Mouse (Mus musculus) hematopoietic stem cell, adult 5-6 weeks (primary cell): ENCODE results near the gene Adamtsl1. TPM values are rescaled to one million over a fixed set of nuclear protein-coding genes. Genes with fewer than 3 reads are reported as not detected.

Experiments
- ATAC-seq, 2 experiments: fragments of 125-278 bp in 1 of 2; replicated peaks in 1 of 2; 2 replicates each; pipeline ENCODE4 v1.8.0; 2016 to 2017; ENCODE audit warnings: inconsistent platforms in 2 of 2, mild to moderate bottlenecking in 2 of 2, moderate number of reproducible peaks in 2 of 2, low read depth in 1 of 2, moderate TSS enrichment in 1 of 2; ENCODE audit not compliant: low FRiP score in 2 of 2, poor library complexity in 2 of 2, severe bottlenecking in 2 of 2, insufficient read depth in 1 of 2, low TSS enrichment in 1 of 2
- total RNA-seq: library from RNA; stranded (forward); fragments of 172-1452, 232-1000 nt; gene quantifications from 2 replicates; pipeline ENCODE4 v1.2.3, GENCODE M21; 2017

Adamtsl1 gene
- total RNA-seq, 1 experiment from 2014 or later: not detected

DNA sequence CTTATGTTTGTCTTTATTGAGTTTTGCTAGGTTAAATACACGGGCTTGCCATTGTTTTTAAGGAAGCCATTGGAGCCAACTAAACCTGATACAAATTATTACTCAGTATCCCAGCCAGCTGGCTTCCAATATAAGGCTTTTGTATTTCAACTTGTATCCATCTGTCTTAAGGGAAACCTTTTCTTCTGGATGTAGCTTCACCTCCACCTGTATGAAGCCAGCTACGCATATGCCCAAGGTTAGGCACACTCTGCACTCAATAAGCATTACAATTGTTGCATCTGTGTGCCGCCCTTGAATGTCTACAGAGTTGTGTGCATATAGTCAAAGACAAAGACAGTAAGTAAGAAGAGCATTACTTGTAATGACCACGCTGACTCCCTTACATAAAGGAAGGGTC is 835.4 kb downstream of the Adamtsl1 start:
- ATAC-seq: no peak

GRCm38 (mm10) chr4:86352121-86352520 is 838.1 kb downstream of the Adamtsl1 start:
- ATAC-seq: no peak

DNA sequence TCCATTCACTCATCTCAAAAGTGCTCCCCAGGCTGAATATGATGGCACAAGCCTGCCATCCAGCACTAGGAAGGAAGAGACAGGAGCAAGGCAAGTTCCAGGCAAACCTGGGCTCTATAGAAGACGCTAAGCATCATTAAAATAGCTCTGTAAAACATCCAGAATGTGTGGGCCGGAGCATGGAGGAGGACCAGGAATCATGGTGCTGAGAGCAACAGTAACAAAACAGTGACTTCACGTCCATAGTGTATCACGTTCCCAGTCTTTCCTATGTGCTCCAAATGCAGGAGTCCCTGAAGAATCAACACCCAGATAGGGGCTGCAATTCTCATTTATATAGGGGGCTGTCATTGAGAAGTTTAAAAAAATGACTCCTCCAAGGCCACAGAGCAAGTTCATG is 839.6 kb downstream of the Adamtsl1 start:
- no peak for ATAC-seq

DNA sequence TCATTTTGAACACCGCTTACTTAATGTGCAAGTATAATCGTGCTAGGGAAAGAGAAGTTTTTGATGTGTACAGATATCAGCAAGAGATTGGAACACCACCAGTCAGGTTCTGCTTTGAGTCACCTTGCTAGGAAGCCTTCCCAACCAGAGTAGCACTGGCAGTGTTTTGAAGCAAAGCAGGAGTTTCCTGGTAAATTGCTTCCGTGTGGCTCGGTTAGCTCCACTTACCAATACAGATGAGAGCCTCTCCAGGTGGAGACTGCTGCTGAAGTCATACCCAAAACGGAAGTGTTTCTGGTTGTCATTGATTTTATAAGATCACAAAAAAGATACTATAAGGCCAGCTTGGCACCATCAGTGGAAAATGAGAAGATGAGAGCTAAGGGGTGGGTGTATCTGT is 845.4 kb downstream of the Adamtsl1 start:
- ATAC-seq: no peak

DNA sequence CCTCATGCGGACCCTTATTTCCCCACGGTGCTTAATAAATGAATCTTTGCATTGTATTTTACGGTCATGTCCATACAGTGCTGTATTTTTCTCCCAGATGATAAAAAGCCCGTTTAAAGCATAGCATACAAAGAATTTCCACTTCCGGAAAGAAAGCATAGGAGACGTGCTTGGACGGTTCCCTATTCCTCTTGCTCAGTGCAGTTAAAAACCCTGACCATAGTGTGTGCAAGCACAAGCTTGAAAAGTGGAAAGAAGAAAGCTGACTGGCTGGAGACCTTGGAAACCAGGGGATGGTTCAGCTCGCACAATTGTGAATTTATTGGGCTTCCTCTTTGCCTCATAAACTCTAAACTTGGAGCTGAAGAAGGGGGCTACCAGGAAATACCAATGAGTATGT is 855.1 kb downstream of the Adamtsl1 start:
- no peak for ATAC-seq

GRCm38 (mm10) chr4:86373166-86373565 is 859.2 kb downstream of the Adamtsl1 start:
- ATAC-seq: no peak

GRCm38 (mm10) chr4:86383124-86383523 is 869.2 kb downstream of the Adamtsl1 start:
- ATAC-seq: no peak

DNA sequence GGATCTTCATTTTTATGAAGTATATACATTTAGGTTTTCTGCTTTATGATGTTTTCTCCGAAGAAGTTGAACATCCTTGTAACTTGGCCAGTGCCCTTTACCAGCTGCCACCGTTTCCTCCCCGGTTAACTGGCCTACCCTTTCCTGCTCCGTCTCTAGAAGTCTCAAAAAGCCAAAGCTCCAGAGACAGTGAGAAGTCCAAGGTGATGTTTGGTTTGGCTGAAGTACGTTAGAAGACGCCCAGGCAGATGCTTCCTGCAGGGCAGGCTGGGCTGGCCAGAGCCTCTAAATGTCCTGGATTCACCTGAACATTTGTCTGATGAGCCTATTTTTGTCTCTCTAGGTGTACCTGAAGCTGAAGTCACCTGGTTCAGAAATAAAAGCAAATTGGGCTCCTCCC is 871.1 kb downstream of the Adamtsl1 start:
- no peak for ATAC-seq

- no peak for ATAC-seq
Measured at GRCm38 (mm10) chr4:86388430-86388829, 874.5 kb downstream of the Adamtsl1 start.

DNA sequence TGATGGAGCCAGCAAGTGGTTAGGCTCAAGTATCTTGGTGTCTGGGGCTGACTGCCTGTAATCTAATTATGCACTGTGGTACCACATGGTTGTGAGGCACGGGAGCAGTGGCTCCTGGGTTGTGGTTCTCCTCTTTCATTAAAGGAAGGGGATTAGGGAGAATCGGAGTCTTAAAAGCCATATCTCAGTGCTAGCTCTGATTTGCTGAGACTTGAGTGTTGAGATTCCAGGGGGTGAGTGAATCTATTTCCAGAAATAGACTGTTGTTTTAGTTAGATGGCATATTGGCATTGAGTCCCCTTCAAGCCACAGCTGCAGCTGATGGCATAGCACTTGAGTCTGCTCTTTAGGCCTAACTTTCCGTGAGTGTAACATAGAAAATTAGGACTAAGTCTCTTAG is 877.2 kb downstream of the Adamtsl1 start:
- ATAC-seq: no peak

DNA sequence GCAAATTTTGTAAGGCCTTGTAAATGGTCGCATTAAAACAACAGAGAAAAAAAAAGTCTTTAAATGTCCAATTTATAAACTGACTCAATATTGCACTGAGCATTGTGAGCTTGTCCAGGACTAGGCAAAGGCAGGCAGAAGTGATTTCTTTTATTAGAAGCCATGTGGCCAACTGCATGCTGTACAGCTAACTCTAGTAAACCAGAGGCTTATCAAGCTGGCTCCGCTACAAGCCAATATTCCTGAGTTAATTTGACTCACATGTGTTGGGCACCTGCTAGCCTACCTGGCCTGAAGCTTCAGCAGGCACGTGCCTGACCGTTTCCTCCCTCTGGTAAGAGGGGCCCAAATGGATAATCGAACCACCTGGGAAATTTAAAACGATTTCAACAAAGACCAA is 881.7 kb downstream of the Adamtsl1 start:
- ATAC-seq: no peak

- no peak for ATAC-seq
Measured at GRCm38 (mm10) chr4:86396672-86397288, 882.8 kb downstream of the Adamtsl1 start.

- no peak for ATAC-seq
Measured at GRCm38 (mm10) chr4:86397470-86397869, 883.5 kb downstream of the Adamtsl1 start.

DNA sequence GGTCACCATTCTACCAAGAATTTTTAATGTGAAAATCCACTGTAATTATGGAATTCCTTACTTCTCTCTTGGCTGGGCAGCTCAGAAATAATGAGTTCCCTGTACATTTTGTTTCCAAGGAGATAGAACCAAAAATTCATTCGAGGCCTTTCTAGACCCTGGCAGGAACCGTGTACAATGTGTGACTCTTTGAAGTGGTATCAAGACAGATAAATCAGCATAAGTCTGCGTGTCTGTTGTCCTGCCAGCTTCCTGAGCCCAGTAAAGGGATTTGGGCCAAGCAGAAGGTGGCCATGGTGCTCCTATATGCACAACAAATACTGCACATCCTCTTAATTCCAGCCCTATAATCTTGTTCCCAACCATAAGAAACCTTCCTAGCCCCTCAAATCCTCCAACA is 887.1 kb downstream of the Adamtsl1 start:
- no peak for ATAC-seq

DNA sequence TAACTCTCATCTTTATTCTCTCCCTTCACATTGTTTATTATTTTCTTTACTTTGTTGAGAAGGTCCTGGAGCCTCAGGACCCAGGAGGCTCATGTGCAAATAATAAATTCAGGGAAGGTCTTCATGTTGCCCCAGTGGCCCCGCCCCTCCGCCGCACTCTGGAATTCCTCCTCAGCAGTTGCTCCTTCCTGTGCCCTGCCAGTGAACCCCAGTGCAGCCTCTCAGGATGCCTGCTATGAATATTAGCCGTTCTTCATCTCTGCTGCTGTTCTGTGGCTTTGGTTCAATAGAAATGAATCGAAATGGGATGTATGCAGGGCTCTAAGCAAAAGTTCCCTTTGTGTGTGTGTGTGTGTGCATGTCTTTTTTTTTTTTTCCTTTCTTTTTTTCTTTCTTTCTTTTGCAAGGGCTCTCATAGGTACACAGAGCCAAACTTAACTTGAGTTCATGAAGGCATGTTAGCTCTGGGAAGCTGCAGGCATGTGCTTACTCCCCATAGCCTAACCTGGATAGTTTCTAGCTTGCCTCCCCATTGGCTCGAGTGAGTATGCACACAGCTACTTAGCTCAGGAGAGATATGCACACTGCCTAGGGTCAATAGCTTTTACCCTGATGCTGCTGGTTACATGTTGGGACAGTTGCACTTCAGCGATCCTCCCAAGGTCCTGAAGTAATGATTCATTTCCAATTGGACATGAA is 892.7 kb downstream of the Adamtsl1 start:
- ATAC-seq: no peak

GRCm38 (mm10) chr4:86407200-86407527 is 893.2 kb downstream of the Adamtsl1 start:
- no peak for ATAC-seq

DNA sequence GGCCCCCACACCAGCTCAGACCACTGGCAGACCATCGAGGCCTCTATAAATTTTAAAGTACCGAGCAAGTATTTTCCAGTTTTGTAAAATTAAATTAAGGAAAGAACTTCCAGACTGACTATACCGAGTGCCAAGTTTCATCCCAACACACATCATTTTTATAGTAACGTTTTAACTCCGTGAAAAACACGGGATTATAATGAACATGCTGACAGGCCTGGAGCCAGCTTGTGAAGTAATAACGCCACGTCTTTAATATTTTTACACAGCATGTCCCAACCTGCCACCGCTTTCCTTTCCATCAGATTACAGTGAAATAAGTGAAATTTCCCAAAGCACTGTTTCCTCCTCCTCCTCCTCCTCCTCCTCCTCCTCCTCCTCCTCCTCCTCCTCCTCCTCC is 894.4 kb downstream of the Adamtsl1 start:
- no peak for ATAC-seq

DNA sequence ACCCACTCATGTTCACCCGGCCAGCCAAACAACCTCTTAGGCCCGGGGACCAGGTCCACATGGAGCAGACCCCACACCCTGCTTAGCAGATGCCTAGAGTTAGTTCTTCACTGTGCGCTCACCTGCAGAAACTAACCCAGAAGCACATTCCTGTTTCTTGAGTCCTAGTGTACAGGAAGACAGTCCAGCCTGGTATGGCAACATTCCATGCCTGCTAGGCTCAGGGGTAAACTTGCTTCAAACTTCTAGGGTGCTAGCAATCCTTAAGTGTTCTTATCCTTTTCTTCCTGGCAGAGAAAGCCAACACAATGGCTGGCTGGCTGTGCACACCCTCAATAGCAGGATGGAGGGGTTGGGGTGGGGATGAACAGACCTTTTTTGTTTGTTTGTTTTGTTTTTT is 897.0 kb downstream of the Adamtsl1 start:
- ATAC-seq: no peak

DNA sequence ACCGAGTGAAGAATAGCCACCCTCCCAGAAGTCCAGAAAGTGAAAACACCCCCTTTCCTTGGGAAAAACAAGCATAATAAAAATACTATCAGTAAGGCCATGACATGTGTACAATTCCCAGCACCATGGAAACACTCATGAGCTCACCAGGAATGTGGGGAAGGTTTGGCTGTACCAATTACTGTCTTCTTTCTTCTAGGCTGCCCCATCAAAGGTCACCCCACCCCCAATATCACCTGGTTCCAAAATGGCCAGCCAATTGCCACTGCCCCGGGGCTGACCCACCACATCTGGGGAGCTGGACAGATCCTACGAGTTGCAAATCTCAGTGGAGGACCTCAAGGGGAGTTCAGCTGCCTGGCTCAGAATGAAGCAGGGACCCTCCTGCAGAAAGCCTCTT is 899.4 kb downstream of the Adamtsl1 start:
- no peak for ATAC-seq
